Mouse (Mus musculus): ENCODE data around the gene Ptpa. TPM values are rescaled to one million over a fixed set of nuclear protein-coding genes. Genes with fewer than 3 reads are reported as not detected.
A peak's percentile ranks its signal among the peaks of the same experiment; 100 is the strongest.
"Not testable (repeated sequence)": the region's sequence is repeated elsewhere in the genome, so short reads cannot be mapped to it uniquely, and the experiment has no call there.

Ptpa gene
- total RNA-seq, 1 experiment from 2014 or later = 23.0 TPM

DNA sequence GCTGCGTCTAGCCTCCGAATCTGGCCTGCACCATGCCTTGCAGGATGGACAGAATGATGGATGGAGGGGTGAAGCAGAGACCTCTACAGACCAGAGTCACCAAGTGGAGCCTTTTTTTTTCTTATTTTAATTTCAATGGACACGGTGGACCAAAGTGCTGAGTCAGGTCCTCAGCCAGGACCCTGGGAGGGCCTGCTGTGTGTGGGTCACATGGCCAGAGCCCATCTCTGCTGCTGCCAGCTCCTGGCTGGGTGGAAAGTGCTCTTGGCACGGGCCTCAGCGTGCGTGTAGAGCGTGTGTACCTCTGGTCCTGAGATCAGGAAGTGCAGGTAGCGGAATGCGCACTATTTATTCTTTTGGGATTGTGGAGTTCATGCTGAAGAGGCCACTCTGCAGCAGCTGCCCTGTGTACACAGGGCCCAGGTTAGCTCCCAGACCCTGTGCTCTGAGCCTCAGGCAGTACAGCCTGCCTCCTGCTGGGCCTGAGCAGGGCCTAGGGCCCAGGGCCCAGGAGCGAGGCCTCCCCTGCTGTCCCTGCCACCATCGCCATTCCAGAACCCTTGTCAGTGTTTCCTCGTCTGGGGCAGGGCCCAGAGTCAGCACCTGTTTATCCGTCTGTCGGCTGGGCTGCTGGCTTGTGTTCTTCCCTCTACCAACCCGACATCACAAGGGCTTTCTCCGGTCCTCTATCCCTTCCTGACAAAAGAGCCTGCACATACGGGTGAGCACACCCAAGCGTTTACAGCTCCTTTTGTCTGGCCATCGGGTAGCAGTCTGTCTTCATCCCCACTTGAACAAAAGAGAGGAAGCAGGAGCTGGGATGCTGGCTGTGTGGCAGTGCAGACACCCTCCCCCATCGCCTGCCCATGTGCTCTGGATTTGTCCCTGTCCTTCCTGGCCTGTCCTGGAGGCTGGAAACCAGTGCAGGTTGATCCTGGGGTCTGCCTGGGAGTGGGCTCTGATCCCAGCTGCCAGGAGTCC is 16.4 kb upstream of the Ptpa start:
- ATAC-seq (replicated peaks; ENCODE audit: insufficient number of reproducible peaks, low FRiP score, low TSS enrichment, poor library complexity, severe bottlenecking) = no peak

GRCm38 (mm10) chr2:30401581-30401980 is 14.3 kb upstream of the Ptpa start:
- no peak for ATAC-seq (replicated peaks; ENCODE audit: insufficient number of reproducible peaks, low FRiP score, low TSS enrichment, poor library complexity, severe bottlenecking)

DNA sequence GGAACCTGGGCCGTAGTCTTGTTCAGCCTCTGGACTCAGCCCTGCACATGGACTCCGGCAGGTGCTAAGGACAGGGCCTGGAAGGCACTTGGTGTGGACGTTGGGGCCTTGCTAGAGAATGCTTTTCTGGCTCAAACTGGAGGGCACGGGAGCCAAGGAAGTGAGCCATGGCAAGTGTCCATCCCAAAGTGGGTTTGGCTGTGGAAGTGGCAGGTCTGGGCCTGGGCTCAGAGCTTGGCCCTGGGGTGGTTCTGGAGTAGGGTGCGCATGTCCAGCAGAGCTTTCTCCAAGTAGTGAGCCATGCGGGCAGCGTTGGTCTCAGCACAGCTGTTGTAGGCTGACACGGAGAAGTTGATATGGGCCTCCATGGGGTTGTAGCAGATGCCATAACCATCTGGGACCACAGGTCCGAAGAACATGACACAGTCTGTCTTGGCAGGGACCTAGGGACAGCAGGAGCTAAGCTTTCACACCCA is 13.4 kb upstream of the Ptpa start:
- no peak for ATAC-seq (replicated peaks; ENCODE audit: insufficient number of reproducible peaks, low FRiP score, low TSS enrichment, poor library complexity, severe bottlenecking)

GRCm38 (mm10) chr2:30402843-30403242 is 13.0 kb upstream of the Ptpa start:
- ATAC-seq (replicated peaks; ENCODE audit: insufficient number of reproducible peaks, low FRiP score, low TSS enrichment, poor library complexity, severe bottlenecking) = no peak

DNA sequence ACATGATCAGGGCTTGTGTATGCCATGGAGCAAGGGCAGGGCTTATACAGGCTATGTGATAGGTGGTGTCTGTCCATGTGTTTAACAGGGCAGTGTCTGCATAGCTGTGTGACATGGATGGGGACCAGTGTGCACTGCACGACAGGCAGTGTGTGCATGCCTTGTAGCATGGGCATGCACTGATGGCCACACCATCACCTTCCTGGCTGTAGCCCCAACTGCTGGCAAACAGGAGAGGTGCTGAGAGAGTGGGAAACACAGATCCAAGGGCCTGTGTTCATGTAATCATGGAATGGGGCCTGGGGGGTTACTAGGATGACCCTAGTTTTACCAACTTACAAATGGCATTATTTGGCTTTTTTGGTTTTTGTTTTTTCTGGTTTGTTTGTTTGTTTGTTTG is 12.0 kb upstream of the Ptpa start:
- ATAC-seq (replicated peaks; ENCODE audit: insufficient number of reproducible peaks, low FRiP score, low TSS enrichment, poor library complexity, severe bottlenecking) = no peak

GRCm38 (mm10) chr2:30407221-30407620 is 8.6 kb upstream of the Ptpa start:
- ATAC-seq (replicated peaks; ENCODE audit: insufficient number of reproducible peaks, low FRiP score, low TSS enrichment, poor library complexity, severe bottlenecking) = 0 out of 2 replicates have a peak, but pooled peaks have one; percentile 25

DNA sequence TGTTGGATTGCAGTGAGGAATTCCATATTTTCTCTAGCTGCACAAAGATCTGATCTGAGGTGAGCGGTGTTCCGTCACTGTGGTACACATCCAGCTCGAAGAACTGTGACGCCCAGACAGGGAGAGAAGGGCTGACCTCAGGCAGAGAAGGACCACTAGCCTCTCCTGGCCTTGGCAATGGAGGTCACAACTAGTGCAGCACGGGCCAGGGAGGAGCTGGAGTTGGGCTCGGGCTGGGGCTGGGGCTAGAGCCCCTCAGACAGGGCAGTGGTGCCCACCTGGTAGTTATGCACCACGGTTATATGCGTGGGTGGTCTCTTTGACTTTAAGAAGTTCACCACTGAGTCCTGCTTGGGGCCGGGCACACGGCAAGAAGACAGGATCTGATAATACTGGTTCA is 8.1 kb upstream of the Ptpa start:
- ATAC-seq (replicated peaks; ENCODE audit: insufficient number of reproducible peaks, low FRiP score, low TSS enrichment, poor library complexity, severe bottlenecking) = no peak

DNA sequence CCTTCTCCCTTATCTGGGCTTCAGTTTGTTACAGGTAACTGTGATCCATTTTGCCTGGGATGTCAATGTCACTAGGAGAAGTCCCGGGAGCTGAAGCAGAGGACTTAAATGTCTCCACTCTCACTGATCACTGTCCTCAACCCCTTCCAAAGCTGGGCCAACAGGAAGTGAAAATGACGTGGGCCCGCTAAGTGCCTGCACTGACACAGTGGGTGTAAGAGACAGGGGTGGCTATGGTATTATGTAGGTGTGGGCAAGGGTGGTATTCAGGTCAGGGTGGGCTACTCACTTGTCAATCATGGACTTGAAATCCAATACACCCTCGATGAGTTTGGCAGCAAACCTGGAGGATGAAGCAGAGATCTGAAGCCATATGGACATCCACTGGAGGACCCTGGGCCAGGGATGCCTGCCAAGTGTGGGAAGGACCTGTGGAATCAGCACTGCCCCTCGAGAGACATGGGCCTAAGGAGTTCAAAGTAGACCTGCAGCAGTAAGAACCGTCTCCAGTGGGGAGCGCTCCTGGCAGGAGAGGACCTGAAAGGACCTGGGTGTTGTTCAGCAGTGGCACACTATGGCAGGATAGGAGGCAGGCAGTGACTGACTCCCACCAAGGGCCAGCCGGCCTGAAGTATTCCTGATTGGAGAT is 7.3 kb upstream of the Ptpa start:
- ATAC-seq (replicated peaks; ENCODE audit: insufficient number of reproducible peaks, low FRiP score, low TSS enrichment, poor library complexity, severe bottlenecking) = no peak

GRCm38 (mm10) chr2:30409454-30410176 is 6.2 kb upstream of the Ptpa start:
- ATAC-seq (replicated peaks; ENCODE audit: insufficient number of reproducible peaks, low FRiP score, low TSS enrichment, poor library complexity, severe bottlenecking) = no peak

DNA sequence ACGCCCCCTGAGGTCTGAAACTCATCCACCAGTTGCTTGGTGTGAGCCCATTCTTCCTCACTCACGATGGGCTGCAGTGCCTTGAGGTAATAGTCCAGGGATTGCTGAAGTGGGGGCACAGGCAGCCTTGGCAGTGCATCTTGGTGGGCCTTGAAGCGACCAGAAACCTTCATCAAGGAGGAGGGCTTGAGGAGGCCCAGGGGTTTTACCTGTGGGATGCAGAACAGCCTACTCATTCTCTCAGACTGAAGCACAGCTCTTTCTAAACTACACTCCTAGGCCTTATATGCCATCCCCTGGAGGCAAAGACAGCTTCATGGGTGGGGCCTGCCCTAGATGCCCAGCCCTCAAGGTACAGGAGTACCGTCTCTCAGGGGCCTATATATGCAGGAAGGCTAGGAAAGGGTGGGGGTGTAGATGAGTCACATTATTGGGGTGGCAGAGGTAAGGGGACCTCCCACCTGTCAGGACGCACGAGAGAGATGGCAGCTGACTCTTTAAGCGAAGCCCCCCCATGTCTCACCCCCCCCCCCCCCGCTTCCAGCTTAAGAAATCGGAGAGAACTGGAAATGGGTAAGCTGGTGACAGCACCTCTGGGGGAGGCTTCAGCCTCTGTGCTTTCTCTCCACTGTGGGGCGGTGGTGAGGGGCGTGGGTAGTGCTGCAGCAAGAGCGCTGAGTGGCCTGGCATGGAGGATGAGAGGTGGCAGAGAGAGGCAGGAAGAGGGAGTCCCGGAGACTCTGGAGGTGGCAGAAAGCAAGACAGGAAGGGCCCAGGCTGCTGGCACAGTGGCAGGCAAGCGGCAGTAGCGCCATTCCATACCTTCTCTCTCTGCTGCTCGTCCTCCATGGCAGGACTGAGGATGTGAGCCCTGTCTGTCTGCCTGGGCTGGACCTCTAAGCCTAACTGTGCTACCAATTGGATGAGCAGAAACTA is 2.5 kb upstream of the Ptpa start:
- no peak for ATAC-seq (replicated peaks; ENCODE audit: insufficient number of reproducible peaks, low FRiP score, low TSS enrichment, poor library complexity, severe bottlenecking)

GRCm38 (mm10) chr2:30414101-30414500 is 1.7 kb upstream of the Ptpa start:
- ATAC-seq (replicated peaks; ENCODE audit: insufficient number of reproducible peaks, low FRiP score, low TSS enrichment, poor library complexity, severe bottlenecking) = no peak

DNA sequence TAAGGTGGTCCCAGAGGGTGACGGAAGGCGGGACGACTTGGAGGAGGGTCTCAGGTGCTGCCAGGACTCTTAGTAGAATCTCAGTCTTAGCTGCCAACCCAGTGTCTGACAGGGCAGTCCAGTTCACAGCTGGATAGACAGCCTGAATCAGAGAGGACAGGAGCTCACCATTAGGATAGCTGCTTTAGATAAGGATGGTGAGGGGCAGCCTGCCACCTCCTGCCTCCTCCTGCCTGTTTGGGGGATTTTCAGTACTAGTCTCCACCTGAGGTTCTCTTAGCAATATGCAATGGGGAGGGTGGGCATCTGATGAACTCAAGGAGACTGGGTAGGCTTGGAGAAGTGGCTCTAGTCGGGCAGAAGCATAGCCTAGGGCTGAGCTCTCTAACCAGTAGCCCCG is 1.2 kb upstream of the Ptpa start:
- ATAC-seq (replicated peaks; ENCODE audit: insufficient number of reproducible peaks, low FRiP score, low TSS enrichment, poor library complexity, severe bottlenecking) = no peak

DNA sequence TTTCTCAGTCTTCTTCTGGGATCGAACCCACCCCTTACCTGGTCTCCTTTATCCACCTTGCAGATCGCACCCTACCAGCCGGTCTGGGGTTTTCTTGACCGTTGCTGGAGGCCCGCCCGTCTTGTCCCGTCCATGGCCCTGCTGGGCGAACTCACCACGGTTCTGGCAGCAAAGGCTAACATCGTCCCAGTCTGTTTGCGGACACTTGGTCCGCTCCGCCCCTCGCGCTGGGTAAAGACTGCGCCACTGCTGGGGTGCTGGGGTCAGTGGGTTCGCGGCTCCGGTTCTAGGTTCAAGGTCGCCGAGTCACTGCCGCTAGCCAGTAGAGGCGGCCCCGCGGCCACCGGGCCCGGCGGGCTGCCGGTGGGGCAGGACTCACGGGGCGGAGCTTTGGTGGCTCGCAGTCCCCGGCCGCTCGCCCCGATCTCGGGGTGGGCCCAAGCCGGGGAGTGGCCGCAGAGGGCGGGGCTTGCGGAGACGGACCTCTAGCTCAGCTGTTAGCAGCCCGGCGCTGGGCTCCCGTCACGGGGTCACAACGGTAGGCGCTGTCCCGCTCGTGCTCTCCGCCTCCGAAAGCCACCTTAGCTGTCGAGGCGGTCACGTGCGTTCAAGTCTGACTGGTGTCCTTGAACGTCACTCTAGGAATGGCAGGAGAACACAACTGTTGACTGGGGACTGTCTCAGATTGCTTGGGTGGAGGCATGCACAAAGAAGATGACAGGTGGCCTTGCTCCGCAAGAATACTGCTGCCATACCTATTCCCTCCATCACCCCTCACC is 493 bp upstream of the Ptpa start, which contains the start of gene Crat:
Gene Crat, minus strand, starts transcription at position 657 of the 779 bp plus-strand sequence.
- ATAC-seq (replicated peaks; ENCODE audit: insufficient number of reproducible peaks, low FRiP score, low TSS enrichment, poor library complexity, severe bottlenecking) = peak; percentile 64

DNA sequence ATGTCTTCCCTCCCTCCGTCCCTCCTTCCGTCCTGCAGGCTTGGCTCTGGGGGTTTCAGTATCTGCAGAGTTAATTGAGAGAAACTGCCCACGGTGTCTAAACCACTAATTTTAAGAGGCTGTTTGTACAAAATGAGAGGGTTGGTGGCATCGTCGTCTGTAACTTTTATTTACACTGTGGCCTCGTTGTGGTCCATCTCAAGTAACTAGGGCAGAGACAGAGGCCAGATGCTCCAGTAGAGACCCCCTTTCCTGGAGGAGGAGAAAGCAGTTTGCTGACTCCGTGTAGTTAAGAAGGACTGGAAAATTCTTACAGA is 768 bp downstream of the Ptpa start:
- ATAC-seq (replicated peaks; ENCODE audit: insufficient number of reproducible peaks, low FRiP score, low TSS enrichment, poor library complexity, severe bottlenecking) = no peak

DNA sequence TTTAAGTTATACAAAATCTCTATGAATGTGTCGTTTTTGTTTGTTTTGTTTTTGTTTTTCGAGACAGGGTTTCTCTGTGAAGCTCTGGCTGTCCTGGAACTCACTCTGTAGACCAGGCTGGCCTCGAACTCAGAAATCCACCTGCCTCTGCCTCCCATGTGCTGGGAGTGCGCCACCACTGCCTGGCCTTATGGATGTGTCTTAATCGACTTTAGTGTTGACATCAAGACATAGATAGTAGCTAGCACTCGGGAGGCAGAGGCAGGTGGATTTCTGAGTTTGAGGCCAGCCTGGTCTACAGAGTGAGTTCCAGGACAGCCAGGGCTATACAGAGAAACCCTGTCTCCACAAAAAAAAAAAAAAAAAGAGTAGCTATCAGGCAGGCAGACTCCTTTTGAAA is 1.3 kb downstream of the Ptpa start:
- not testable (repeated sequence) for ATAC-seq (replicated peaks; ENCODE audit: insufficient number of reproducible peaks, low FRiP score, low TSS enrichment, poor library complexity, severe bottlenecking)

DNA sequence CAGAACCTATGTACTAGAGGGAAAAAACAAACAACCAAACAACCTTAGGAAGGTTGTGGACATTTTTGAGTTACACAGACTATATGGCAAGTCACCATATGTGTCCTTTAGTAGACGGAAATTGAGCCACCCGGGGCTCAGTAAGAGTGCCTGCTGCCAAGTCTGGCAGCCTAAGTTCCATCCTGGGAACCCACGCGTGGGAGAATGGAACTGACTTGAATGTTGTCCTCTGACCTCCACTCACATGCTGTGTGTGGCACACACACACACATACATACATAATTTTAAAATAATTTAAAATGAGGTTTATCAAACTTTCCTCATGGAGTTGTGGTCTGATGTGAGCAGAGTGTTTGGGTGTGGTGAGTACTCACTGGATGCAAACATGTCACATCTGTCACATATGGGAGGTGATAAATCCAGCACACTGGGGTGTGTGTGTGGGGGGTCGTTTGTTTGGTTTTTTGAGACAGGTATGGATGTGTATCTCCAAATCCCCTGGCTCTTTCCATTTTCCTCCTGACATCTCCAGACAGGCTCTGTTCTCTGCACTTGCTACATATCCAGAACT is 1.8 kb downstream of the Ptpa start:
- ATAC-seq (replicated peaks; ENCODE audit: insufficient number of reproducible peaks, low FRiP score, low TSS enrichment, poor library complexity, severe bottlenecking) = no peak

DNA sequence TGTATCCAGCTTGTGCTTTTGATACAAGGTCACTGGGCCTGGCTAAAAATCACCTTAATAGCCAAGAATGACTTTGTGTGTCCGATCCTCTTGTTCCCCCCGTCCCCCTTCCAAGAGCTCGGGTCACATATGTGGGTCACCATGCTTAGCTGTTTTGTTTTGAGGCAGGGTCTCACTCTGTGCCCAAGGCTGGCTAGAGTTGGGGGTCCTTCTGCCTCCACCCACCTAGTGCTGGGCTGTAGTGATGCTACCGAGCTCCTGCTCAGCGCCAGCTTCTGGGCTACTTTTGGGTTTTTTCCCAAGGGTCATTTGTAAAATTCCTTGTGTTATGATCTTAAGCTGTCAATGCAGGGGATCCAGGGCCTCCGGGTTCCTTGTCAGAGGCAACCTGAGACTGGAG is 2.4 kb downstream of the Ptpa start:
- ATAC-seq (replicated peaks; ENCODE audit: insufficient number of reproducible peaks, low FRiP score, low TSS enrichment, poor library complexity, severe bottlenecking) = no peak
